Mouse (Mus musculus): ENCODE data around the gene Tmprss6.

Tmprss6 gene

GRCm38 (mm10) chr15:78468379-78468937 is at the start of gene Tmprss6:
TSS of gene Tmprss6 (minus strand) at chr15:78468634.
- CTCF ChIA-PET, result no interaction called here

GRCm38 (mm10) chr15:78518221-78518620 is 49.8 kb upstream of the Tmprss6 start:
- CTCF ChIA-PET, result no interaction called here

GRCm38 (mm10) chr15:78515759-78516158 is 47.3 kb upstream of the Tmprss6 start:
- CTCF ChIA-PET, result no interaction called here

GRCm38 (mm10) chr15:78514393-78515146 is 46.1 kb upstream of the Tmprss6 start:
- CTCF ChIA-PET, result interaction anchor here (0.5 to 0.7 kb wide), 2 partner anchors 250 to 593 kb away, joined by 3 to 9 read pairs; no protein-coding TSS in a partner anchor

- CTCF ChIA-PET, result interaction anchor here (0.9 kb wide), 1 partner anchor 10 kb away, joined by 3 read pairs; no protein-coding TSS in a partner anchor
These were observed 44.6 kb upstream of the Tmprss6 start for GRCm38 (mm10) chr15:78513019-78513418.

GRCm38 (mm10) chr15:78511951-78512350 is 43.5 kb upstream of the Tmprss6 start:
- CTCF ChIA-PET, result no interaction called here

- CTCF ChIA-PET, result no interaction called here
These were observed 42.3 kb upstream of the Tmprss6 start for GRCm38 (mm10) chr15:78510736-78511135.

- CTCF ChIA-PET, result no interaction called here
These were observed 41.7 kb upstream of the Tmprss6 start for GRCm38 (mm10) chr15:78510121-78510576.

- CTCF ChIA-PET, result no interaction called here
These were observed 41.0 kb upstream of the Tmprss6 start for GRCm38 (mm10) chr15:78509297-78509899.

GRCm38 (mm10) chr15:78508443-78508842 is 40.0 kb upstream of the Tmprss6 start:
- CTCF ChIA-PET, result no interaction called here

- CTCF ChIA-PET, result interaction anchor here (1.2 kb wide), 1 partner anchor 9 kb away, joined by 3 read pairs; no protein-coding TSS in a partner anchor
These were observed 37.1 kb upstream of the Tmprss6 start for GRCm38 (mm10) chr15:78505541-78505940.

- CTCF ChIA-PET, result no interaction called here
These were observed 36.4 kb upstream of the Tmprss6 start for GRCm38 (mm10) chr15:78504816-78505215.

- CTCF ChIA-PET, result no interaction called here
These were observed 35.6 kb upstream of the Tmprss6 start for GRCm38 (mm10) chr15:78504013-78504412.

- CTCF ChIA-PET, result interaction anchor here (0.9 kb wide), 1 partner anchor 10 kb away, joined by 3 read pairs; no protein-coding TSS in a partner anchor
These were observed 34.2 kb upstream of the Tmprss6 start for GRCm38 (mm10) chr15:78502437-78503132.

GRCm38 (mm10) chr15:78494968-78495406 is 26.6 kb upstream of the Tmprss6 start, which contains the start of gene Il2rb:
TSS of gene Il2rb (minus strand) at chr15:78495271.
- CTCF ChIA-PET, result no interaction called here

- CTCF ChIA-PET, result no interaction called here
These were observed 25.1 kb upstream of the Tmprss6 start for GRCm38 (mm10) chr15:78493401-78494010.

- CTCF ChIA-PET, result no interaction called here
These were observed 22.9 kb upstream of the Tmprss6 start for GRCm38 (mm10) chr15:78491301-78491700.

- CTCF ChIA-PET, result no interaction called here
These were observed 21.5 kb upstream of the Tmprss6 start for GRCm38 (mm10) chr15:78489906-78490305.

GRCm38 (mm10) chr15:78489248-78489647 is 20.8 kb upstream of the Tmprss6 start:
- CTCF ChIA-PET, result interaction anchor here (0.5 kb wide), 1 partner anchor 84 kb away, joined by 7 read pairs; no protein-coding TSS in a partner anchor

GRCm38 (mm10) chr15:78487066-78487465 is 18.6 kb upstream of the Tmprss6 start:
- CTCF ChIA-PET, result no interaction called here

- CTCF ChIA-PET, result no interaction called here
These were observed 18.1 kb upstream of the Tmprss6 start for GRCm38 (mm10) chr15:78486564-78486963.

- CTCF ChIA-PET, result no interaction called here
These were observed 14.9 kb upstream of the Tmprss6 start for GRCm38 (mm10) chr15:78483311-78483710.
